Mouse (Mus musculus) kidney, embryonic 15.5 days (tissue): ENCODE data around the gene Phlpp2. TPM values are rescaled to one million over a fixed set of nuclear protein-coding genes. Genes with fewer than 3 reads are reported as not detected.
"Not testable (repeated sequence)": the region's sequence is repeated elsewhere in the genome, so short reads cannot be mapped to it uniquely, and the experiment has no call there.

Experiments
- ATAC-seq: fragments of 200-750 bp; cut with Nextera tagmentation; replicated peaks from 2 replicates; pipeline ENCODE4 v1.8.0; 2017; ENCODE audit warnings: moderate TSS enrichment; ENCODE audit not compliant: low FRiP score
- H3K27ac ChIP-seq: fragments of 300-500 bp; sonication (generic); 2 replicates; pipeline ENCODE4 v1.5.1; 2015; ENCODE audit warnings: mild to moderate bottlenecking, inconsistent platforms
- H3K27me3 ChIP-seq: fragments of 300-500 bp; sonication (generic); 2 replicates; pipeline ENCODE4 v1.6.1; 2015; ENCODE audit warnings: inconsistent platforms
- H3K36me3 ChIP-seq: fragments of 300-500 bp; sonication (generic); 2 replicates; pipeline ENCODE4 v1.6.1; 2015; ENCODE audit warnings: inconsistent platforms
- H3K4me1 ChIP-seq: fragments of 300-500 bp; sonication (generic); 2 replicates; pipeline ENCODE4 v1.6.1; 2015; ENCODE audit warnings: inconsistent platforms
- H3K4me2 ChIP-seq: fragments of 300-500 bp; sonication (generic); 2 replicates; pipeline ENCODE4 v1.6.1; 2015; ENCODE audit warnings: moderate library complexity, mild to moderate bottlenecking, inconsistent platforms
- H3K4me3 ChIP-seq: fragments of 300-500 bp; sonication (generic); replicated peaks from 2 replicates; pipeline ENCODE4 v1.5.1; 2015; ENCODE audit warnings: mild to moderate bottlenecking, inconsistent platforms
- H3K9ac ChIP-seq: fragments of 300-500 bp; sonication (generic); 2 replicates; pipeline ENCODE4 v1.6.1; 2015; ENCODE audit warnings: mild to moderate bottlenecking, inconsistent platforms
- H3K9me3 ChIP-seq: fragments of 300-500 bp; sonication (generic); replicated peaks from 2 replicates; pipeline ENCODE4 v1.6.1; 2016; ENCODE audit warnings: inconsistent platforms
- WGBS: fragments of 180-500 bp; shearing (Covaris S2); methylation state at CpG from one replicate; pipeline ENCODE4 v1.1.7; 2015; ENCODE audit warnings: mixed read lengths; 5-methylcytosine and 5-hydroxymethylcytosine counted together
- polyA plus RNA-seq: library from polyadenylated mRNA; unstranded; fragments of >200 nt; fragmentation: Nextera tagmentation; extraction: Ambion mirVana; gene quantifications from 2 replicates; pipeline ENCODE4 v1.2.1, GENCODE M21; 2015

Phlpp2 gene
- polyA plus RNA-seq, 1 experiment from 2014 or later: 3.5 TPM

DNA sequence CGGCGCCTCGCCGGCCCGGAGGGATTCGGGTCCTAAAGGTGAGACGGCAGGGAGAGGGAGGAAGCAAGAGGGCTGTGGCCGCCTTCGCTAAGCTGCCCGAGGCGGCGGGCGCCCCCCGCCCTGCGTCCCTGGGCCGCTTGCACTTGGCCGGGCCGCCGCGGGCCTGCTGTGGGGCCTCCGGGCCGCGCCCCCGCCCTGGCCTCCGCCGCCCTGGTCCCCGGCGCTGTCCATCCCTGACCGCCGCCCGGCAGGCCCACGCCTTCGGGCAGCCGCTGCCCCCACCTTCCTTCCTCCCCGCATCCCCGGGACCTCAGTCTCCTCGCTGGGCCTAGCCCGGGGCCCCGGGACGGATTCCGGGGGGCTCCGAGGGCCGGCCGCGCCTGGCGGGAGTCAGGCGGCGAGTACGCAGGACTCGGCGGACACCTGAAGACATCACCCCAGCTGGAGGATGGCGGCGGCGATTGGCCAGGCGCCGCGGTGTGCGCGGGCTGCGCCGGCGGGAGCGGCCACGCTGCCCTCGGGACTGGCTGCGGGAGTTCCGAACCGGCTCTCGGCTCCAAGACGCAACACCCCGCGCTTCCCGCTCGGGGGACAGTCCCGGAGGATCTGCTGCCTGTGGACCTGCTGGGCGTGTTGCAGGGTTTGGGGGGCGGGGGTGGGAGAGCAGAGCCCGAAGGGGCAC lies 479 bp downstream of the Phlpp2 start:
- peak; percentile 83 for ATAC-seq
- Histone ChIP-seq H3K36me3 (peaks cover 8% of the 10 kb centered on the region; the same call in 1 of the 2 replicates), H3K9me3 (no peaks in the 10 kb centered on the region), H3K4me1 (peaks cover 18% of the 10 kb centered on the region; the same call in 1 of the 2 replicates), H3K4me3 (peak overlapping the region; percentile 92), H3K27ac (peak overlapping the region; percentile 95), H3K4me2 (peak overlapping the region; percentile 93), H3K27me3 (no peaks in the 10 kb centered on the region), H3K9ac (peak overlapping the region; percentile 90)
- under 1% methylated on average over 71 of the region's 78 CpGs for WGBS

DNA sequence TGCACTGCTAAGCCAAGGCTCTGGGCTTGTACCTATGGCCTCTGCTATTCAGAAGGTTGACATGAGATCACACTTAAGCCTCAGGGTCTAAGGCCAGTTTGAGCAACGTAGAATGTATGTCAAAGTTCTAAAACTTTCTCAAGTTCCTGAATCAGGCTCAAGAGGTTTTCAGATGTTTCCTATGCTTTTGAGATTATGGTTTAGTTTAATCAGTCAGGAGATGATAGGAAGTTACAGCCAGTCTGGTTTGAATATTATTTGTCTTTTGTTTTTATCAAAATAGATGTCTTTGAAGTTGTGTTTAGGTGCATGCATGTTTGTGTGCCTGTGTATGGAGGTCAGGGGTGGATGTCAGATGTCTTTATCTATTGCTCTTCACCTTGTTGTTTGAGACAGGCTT lies 2.7 kb downstream of the Phlpp2 start:
- H3K9ac ChIP-seq: no peak overlapping the region
- ATAC-seq: no peak

DNA sequence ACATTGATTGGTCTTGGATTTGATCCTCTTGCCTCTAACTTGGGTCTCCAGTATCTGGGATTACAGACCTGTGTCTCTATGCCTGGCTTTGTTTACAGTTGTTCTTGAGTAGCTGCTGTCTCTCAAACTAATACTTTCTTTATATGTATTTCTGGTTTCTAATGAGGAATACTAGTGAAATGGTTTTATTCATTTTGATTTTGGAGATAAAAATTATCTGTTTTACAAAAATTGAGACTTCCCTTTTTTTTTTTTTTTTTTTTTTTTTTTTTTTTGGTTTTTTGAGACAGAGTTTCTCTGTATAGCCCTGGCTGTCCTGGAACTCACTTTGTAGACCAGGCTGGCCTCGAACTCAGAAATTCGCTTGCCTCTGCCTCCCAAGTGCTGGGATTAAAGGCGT lies 5.5 kb downstream of the Phlpp2 start:
- not testable (repeated sequence) for H3K27me3 ChIP-seq, H3K4me2 ChIP-seq, ATAC-seq, H3K27ac ChIP-seq, H3K9me3 ChIP-seq, H3K4me3 ChIP-seq, H3K9ac ChIP-seq
- WGBS: 92% methylated on average over 3 of the region's 3 CpGs
- Histone ChIP-seq H3K36me3 (peaks cover 22% of the 10 kb centered on the region), H3K4me1 (peaks cover 13% of the 10 kb centered on the region; the same call in 1 of the 2 replicates)

More for the DNA sequence above, 2.7 kb downstream of the Phlpp2 start:
- H3K4me1 ChIP-seq: peaks cover 18% of the 10 kb centered on the region; the same call in 1 of the 2 replicates
- H3K9me3 ChIP-seq: no peaks in the 10 kb centered on the region
- 0 out of 2 replicates have a peak, but pooled peaks cover 4% of the 10 kb centered on the region for H3K36me3 ChIP-seq
- no peaks in the 10 kb centered on the region for H3K27me3 ChIP-seq
- H3K4me3 ChIP-seq: no peak overlapping the region
- 84% methylated on average over 1 of the region's 1 CpGs for WGBS
- H3K4me2 ChIP-seq: no peak overlapping the region
- no peak overlapping the region for H3K27ac ChIP-seq

DNA sequence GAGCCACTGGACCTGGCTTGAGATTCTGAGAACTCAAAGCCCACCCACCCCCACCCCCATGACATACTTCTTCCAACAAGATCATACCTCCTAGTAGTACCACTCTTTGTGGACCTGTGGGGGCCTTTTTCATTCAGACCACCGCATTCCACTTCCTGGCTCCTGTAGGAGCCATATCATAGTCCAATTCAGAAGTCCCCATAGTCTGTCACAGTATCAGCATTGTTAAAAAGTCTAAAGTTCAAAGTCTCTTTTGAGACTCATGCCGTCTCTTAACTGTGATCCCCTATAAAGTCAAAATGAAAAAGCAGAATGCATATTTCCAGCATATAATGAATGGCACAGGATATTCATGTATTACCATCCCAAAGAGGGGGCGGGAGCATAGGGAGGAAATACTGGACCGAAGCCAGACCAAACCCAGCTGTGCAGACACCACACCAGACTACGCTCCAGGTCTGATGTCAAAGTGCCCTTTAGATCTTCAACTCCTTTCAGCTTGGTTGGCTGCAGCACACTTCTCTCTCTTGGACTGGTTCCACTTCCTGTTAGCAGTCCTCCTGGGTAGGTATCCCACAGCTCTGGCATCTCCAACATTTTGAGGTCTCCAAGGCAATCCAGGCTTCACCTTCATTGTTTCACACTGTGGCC lies 11.8 kb downstream of the Phlpp2 start:
- peaks cover 59% of the 10 kb centered on the region for H3K36me3 ChIP-seq
- ATAC-seq: no peak
- H3K27me3 ChIP-seq: no peaks in the 10 kb centered on the region
- no peak overlapping the region for H3K27ac ChIP-seq
- no peak overlapping the region for H3K9ac ChIP-seq
- H3K4me1 ChIP-seq: no peaks in the 10 kb centered on the region
- WGBS: 77% methylated on average over 5 of the region's 5 CpGs
- no peaks in the 10 kb centered on the region for H3K9me3 ChIP-seq
- H3K4me3 ChIP-seq: no peak overlapping the region
- no peak overlapping the region for H3K4me2 ChIP-seq

DNA sequence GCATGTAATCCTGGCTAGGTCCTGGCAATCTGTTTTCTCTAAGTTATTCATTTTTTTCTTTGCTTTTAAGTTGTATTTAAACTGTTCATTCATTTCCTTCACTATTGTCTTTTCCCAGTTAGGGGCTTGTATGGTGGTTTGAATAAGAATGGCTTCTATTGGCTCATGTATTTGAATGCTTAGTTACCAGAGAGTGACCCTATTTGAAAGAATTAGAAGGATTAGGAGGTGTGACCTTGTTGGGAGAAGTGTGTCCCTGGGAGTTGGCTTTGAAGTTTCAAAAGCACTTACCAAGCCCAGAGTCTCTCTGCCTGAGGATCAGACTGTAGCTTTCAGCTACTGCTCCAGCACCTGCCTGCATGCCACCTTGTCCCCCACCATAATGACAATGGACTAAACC lies 17.0 kb downstream of the Phlpp2 start:
- no peak overlapping the region for H3K9ac ChIP-seq
- H3K4me2 ChIP-seq: no peak overlapping the region
- H3K4me1 ChIP-seq: no peaks in the 10 kb centered on the region
- H3K27ac ChIP-seq: no peak overlapping the region
- ATAC-seq: no peak
- H3K4me3 ChIP-seq: no peak overlapping the region
- H3K36me3 ChIP-seq: peaks cover 49% of the 10 kb centered on the region
- no peaks in the 10 kb centered on the region for H3K27me3 ChIP-seq
- H3K9me3 ChIP-seq: no peaks in the 10 kb centered on the region

DNA sequence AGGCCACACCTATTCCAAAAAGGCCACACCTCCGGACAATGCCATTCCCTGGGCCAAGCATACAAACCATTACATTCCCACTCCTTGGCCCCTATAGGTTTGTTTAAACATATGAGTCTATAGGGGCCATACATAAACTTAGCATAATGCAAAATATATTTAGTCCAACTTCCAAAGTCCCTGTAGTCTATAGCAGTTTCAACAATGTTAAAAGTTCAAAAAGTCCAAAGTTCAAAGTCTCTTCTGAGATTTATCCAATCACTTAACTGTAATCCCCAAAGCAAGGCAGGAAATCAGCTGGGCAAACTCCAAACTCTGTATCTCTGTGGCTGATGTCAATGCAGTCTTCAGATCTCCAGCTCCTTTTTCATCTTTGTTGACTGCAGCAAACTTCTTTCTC lies 20.9 kb downstream of the Phlpp2 start:
- no peaks in the 10 kb centered on the region for H3K4me1 ChIP-seq
- no peaks in the 10 kb centered on the region for H3K27me3 ChIP-seq
- ATAC-seq: no peak
- no peak overlapping the region for H3K4me2 ChIP-seq
- H3K9ac ChIP-seq: no peak overlapping the region
- 100% methylated on average over 1 of the region's 1 CpGs for WGBS
- H3K9me3 ChIP-seq: no peaks in the 10 kb centered on the region; the same call in 1 of the 2 replicates
- peaks cover 38% of the 10 kb centered on the region for H3K36me3 ChIP-seq
- no peak overlapping the region for H3K4me3 ChIP-seq
- H3K27ac ChIP-seq: no peak overlapping the region

DNA sequence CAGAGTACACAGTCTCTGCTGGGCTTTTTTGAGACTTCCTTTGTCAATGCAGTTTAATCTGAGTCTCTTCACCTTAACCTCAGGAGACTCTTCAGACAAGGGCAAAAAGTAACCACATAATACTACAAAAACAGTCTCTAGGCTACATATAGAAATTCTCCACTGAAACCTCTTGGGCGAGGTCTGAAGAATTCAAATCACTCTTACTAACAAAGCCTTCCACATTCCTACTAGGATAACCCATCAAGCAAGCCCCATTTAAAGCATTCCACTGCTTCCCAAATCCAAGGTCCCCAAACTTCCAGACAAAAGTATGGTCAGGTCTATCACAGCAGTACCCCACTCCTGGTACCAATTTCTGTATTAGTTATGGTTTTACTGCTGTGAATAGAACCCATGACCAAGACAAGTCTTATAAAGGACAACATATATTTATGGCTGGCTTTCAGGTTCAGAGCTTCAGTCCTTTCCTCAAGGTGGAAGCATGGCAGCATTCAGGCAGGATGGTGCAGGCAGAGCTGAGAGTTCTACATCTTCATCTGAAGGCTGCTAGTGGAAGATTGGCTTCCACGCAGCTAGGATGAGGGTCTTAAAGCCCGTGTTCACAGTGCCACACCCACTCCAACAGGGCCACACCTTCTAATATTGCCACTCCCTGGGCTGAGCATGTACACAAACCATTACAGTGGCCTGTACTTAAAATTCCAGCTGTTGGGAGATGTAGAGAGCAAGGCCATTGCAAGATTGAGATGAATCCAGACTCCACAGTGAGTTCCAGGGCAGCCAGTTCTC lies 22.6 kb downstream of the Phlpp2 start:
- 95% methylated on average over 3 of the region's 3 CpGs for WGBS
- H3K27ac ChIP-seq: no peak overlapping the region
- ATAC-seq: no peak
- no peak overlapping the region for H3K9ac ChIP-seq
- H3K36me3 ChIP-seq: peaks cover 33% of the 10 kb centered on the region
- no peak overlapping the region for H3K4me2 ChIP-seq
- no peaks in the 10 kb centered on the region for H3K27me3 ChIP-seq
- no peaks in the 10 kb centered on the region for H3K4me1 ChIP-seq
- no peak overlapping the region for H3K4me3 ChIP-seq
- no peaks in the 10 kb centered on the region; the same call in 1 of the 2 replicates for H3K9me3 ChIP-seq

DNA sequence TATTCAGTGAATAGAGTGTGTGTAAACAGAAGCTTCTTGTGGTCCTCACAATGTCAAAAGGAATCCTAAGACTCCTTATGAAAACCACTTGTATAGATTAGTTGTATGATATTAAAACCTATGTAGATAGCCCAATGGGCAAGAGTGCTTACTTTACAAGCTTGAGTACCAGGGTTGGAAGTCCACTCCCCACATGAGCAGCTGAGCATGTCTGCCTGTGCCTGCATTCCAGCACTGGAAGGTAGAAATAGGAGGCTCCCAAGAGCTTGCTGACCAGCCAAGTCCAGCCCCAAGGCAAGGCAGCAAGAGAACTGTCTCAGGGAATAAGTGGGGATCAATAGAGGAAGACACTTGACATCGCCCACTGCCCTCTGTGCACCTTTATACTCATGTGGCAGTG lies 26.3 kb downstream of the Phlpp2 start:
- no peak overlapping the region for H3K4me3 ChIP-seq
- ATAC-seq: no peak
- H3K4me1 ChIP-seq: no peaks in the 10 kb centered on the region
- WGBS: 100% methylated on average over 1 of the region's 1 CpGs
- H3K27me3 ChIP-seq: no peaks in the 10 kb centered on the region
- peaks cover 23% of the 10 kb centered on the region for H3K36me3 ChIP-seq
- H3K9me3 ChIP-seq: no peaks in the 10 kb centered on the region; the same call in 1 of the 2 replicates
- H3K27ac ChIP-seq: no peak overlapping the region
- H3K9ac ChIP-seq: no peak overlapping the region
- no peak overlapping the region for H3K4me2 ChIP-seq

DNA sequence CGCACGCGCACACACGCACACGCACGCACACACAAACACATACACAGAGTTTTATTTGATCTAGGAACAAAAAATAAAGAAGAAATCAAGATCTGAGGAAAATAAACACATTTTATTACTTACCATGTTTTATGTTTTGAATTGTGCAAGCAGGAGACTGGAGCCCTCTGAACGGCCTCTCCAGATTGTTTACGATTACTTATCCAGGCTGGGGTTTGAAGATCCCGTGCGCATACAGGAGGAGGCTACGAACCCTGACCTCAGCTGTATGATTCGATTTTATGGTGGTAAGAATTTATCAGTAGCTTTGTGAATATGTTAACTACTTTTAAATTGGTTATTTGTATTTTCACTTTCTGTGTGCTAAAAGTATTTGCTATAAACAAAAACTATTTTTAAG lies 27.0 kb downstream of the Phlpp2 start:
- H3K4me1 ChIP-seq: no peaks in the 10 kb centered on the region
- no peak for ATAC-seq
- H3K27ac ChIP-seq: no peak overlapping the region
- no peak overlapping the region for H3K4me3 ChIP-seq
- WGBS: 79% methylated on average over 12 of the region's 12 CpGs
- no peaks in the 10 kb centered on the region; the same call in 1 of the 2 replicates for H3K9me3 ChIP-seq
- H3K27me3 ChIP-seq: no peaks in the 10 kb centered on the region
- H3K36me3 ChIP-seq: peaks cover 16% of the 10 kb centered on the region
- H3K9ac ChIP-seq: no peak overlapping the region
- H3K4me2 ChIP-seq: no peak overlapping the region

DNA sequence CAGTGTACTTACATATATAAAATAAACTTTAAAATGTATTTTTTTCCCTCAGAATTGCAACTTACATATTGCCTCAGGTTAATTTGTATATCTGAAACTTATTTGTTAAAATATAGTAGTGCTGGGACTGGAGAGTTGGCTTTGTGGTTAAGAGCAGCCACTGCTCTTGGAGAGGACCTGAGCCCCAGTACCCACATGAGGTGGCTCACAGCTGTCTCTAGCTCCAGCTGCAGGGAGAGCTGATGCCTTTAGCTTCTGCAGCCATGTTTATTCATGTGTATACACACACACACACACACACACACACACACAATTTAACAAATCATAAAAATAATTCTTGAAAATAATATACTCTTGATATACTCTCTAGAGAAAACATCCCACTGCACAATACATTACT lies 34.0 kb downstream of the Phlpp2 start:
- H3K27ac ChIP-seq: no peak overlapping the region
- H3K9ac ChIP-seq: no peak overlapping the region
- H3K4me2 ChIP-seq: no peak overlapping the region
- no peaks in the 10 kb centered on the region for H3K4me1 ChIP-seq
- H3K27me3 ChIP-seq: no peaks in the 10 kb centered on the region
- peaks cover 27% of the 10 kb centered on the region; the same call in 1 of the 2 replicates for H3K36me3 ChIP-seq
- no peak for ATAC-seq
- no peak overlapping the region for H3K4me3 ChIP-seq
- no peaks in the 10 kb centered on the region for H3K9me3 ChIP-seq

DNA sequence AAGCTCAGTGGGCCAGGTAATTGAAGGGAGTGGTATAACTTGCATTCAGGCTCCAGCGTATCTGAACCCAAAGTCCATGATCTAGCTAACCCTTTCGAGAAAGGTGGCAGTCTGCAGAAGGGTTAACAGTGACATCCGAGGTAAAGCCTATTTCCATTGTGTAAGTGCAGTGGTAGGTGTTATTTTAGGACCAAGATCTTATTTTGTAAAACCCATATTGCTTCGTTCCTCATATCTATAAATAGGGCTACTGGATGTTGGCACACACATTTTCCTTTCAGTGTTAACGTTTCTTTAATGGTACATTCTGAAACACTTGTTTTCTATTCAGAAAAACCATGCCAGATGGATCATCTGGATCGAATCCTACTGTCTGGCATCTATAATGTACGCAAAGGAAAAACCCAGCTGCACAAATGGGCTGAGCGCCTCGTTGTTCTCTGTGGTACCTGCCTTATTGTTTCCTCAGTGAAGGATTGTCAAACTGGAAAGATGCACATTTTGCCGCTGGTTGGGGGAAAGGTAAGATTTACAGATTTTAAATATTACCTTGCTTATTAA lies 35.6 kb downstream of the Phlpp2 start:
- Histone ChIP-seq H3K9ac (no peak overlapping the region), H3K27me3 (no peaks in the 10 kb centered on the region), H3K36me3 (peaks cover 32% of the 10 kb centered on the region), H3K4me2 (no peak overlapping the region), H3K4me3 (no peak overlapping the region), H3K27ac (no peak overlapping the region), H3K9me3 (no peaks in the 10 kb centered on the region), H3K4me1 (no peaks in the 10 kb centered on the region)
- 90% methylated on average over 10 of the region's 10 CpGs for whole genome bisulfite sequencing
- no peak for ATAC-seq
